Mouse (Mus musculus) lung, embryonic 15.5 days (tissue): ENCODE results near the gene Pld4. TPM values are rescaled to one million over a fixed set of nuclear protein-coding genes. Genes with fewer than 3 reads are reported as not detected.

Experiments
- ATAC-seq: fragments of 200-750 bp; cut with Nextera tagmentation; 2 replicates; pipeline ENCODE4 v1.8.0; 2017; ENCODE audit warnings: moderate number of reproducible peaks, borderline replicate concordance; ENCODE audit not compliant: low FRiP score, low TSS enrichment; ENCODE audit errors: extremely low read depth
- H3K27ac ChIP-seq: fragments of 300-500 bp; sonication (generic); 2 replicates; pipeline ENCODE4 v1.5.1; 2015; ENCODE audit warnings: moderate library complexity, mild to moderate bottlenecking, inconsistent platforms
- H3K27me3 ChIP-seq: fragments of 300-500 bp; sonication (generic); 2 replicates; pipeline ENCODE4 v1.6.1; 2015; ENCODE audit warnings: inconsistent platforms
- H3K36me3 ChIP-seq: fragments of 300-500 bp; sonication (generic); 2 replicates; pipeline ENCODE4 v1.6.1; 2015; ENCODE audit warnings: inconsistent platforms
- H3K4me1 ChIP-seq: fragments of 300-500 bp; sonication (generic); 2 replicates; pipeline ENCODE4 v1.6.1; 2015; ENCODE audit warnings: inconsistent platforms
- H3K4me2 ChIP-seq: fragments of 300-500 bp; sonication (generic); 2 replicates; pipeline ENCODE4 v1.6.1; 2015; ENCODE audit warnings: inconsistent platforms, mild to moderate bottlenecking, moderate library complexity
- H3K4me3 ChIP-seq: fragments of 300-500 bp; sonication (generic); 2 replicates; pipeline ENCODE4 v1.5.1; 2015; ENCODE audit warnings: mild to moderate bottlenecking, inconsistent platforms
- H3K9ac ChIP-seq: fragments of 300-500 bp; sonication (generic); 2 replicates; pipeline ENCODE4 v1.6.1; 2015; ENCODE audit warnings: inconsistent platforms
- H3K9me3 ChIP-seq: fragments of 300-500 bp; sonication (generic); 2 replicates; pipeline ENCODE4 v1.6.1; 2016; ENCODE audit warnings: inconsistent platforms
- WGBS: fragments of 180-500 bp; shearing (Covaris S2); methylation state at CpG from one replicate; pipeline ENCODE4 v1.1.7; 2015; 5-methylcytosine and 5-hydroxymethylcytosine counted together
- polyA plus RNA-seq: library from polyadenylated mRNA; unstranded; fragments of >200 nt; fragmentation: Nextera tagmentation; extraction: Ambion mirVana; gene quantifications from 2 replicates; pipeline ENCODE4 v1.2.1, GENCODE M21; 2015

The Pld4 gene
- polyA plus RNA-seq, 1 experiment from 2014 or later: 17.9 TPM

DNA sequence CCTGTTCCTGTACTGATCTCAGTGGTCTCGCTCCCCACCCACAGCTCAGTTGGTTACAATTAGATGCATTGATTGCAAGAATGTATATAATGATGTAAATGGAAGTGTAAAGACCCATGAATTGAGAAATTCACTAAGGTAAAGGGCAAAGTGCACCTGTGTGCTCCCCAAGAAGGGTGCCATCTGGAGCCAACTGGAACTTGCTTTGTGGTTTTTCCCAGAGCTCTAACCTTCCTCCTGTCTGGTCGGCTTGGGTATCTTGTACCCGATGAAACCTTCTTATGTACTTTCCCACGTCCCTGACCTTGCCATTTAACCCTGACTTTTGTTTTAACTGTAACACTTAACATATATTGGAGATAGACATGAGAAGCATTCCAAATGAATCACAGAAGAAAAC, 4.6 kb upstream of the Pld4 start:
- Histone ChIP-seq H3K4me1 (no peaks in the 10 kb centered on the region), H3K4me3 (no peak overlapping the region), H3K9ac (no peak overlapping the region), H3K9me3 (no peaks in the 10 kb centered on the region), H3K27ac (no peak overlapping the region), H3K27me3 (no peaks in the 10 kb centered on the region; the same call in 1 of the 2 replicates), H3K4me2 (no peak overlapping the region), H3K36me3 (no peaks in the 10 kb centered on the region)
- 65% methylated on average over 4 of the region's 4 CpGs for WGBS
- ATAC-seq: no peak

GRCm38 (mm10) chr12:112757896-112758295, 2.6 kb upstream of the Pld4 start:
- no peak overlapping the region for H3K9ac ChIP-seq
- no peak overlapping the region for H3K4me2 ChIP-seq
- no peaks in the 10 kb centered on the region for H3K36me3 ChIP-seq
- H3K27ac ChIP-seq: no peak overlapping the region
- ATAC-seq: no peak
- 76% methylated on average over 5 of the region's 5 CpGs for WGBS
- H3K4me1 ChIP-seq: no peaks in the 10 kb centered on the region
- H3K9me3 ChIP-seq: no peaks in the 10 kb centered on the region
- H3K4me3 ChIP-seq: no peak overlapping the region
- H3K27me3 ChIP-seq: no peaks in the 10 kb centered on the region

DNA sequence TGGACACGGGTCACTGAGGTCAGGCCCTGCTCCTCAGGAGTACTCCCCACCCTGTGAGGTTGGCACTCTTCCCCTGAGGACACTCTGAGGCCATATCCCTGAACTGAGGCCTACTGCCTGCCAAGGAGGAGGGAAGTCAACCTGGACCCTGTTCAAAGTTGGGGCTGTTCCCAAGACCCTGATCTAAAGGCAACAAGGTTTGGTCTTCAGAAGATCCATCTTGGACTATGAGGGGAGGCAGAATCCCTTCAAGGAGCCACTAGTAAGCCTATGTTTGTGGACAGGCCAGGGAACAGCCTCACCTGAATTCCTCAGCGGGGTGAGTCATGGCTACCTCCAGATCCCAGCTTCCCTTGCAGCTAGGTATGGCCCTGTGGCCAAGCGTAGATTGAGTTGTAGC, 984 bp upstream of the Pld4 start:
- 88% methylated on average over 3 of the region's 3 CpGs for WGBS
- no peak overlapping the region for H3K9ac ChIP-seq
- H3K4me1 ChIP-seq: no peaks in the 10 kb centered on the region
- H3K4me3 ChIP-seq: no peak overlapping the region
- H3K4me2 ChIP-seq: no peak overlapping the region
- no peaks in the 10 kb centered on the region for H3K9me3 ChIP-seq
- ATAC-seq: no peak
- H3K27ac ChIP-seq: no peak overlapping the region
- no peaks in the 10 kb centered on the region for H3K36me3 ChIP-seq
- H3K27me3 ChIP-seq: no peaks in the 10 kb centered on the region

DNA sequence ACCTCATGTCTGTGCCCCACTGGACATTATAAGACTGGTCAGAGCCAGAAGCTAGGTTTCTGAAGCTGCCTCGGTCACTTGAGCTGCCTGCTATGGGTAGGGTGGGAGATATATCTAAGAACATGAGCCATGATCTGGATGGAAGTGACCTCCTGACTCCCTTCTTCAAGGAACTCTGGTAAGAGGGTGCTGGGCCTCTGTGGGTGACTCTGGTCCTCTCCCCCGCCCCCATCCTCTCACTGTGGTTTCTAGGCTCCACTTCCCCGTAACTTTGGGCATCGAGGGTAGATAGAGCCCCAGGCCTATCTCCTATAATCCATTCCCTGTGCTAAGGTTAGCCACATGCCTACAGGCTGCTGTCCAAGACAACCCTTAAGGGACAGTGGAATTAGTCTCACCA, 956 bp downstream of the Pld4 start:
- H3K27me3 ChIP-seq: no peaks in the 10 kb centered on the region
- no peak overlapping the region for H3K27ac ChIP-seq
- no peak overlapping the region for H3K9ac ChIP-seq
- ATAC-seq: no peak
- H3K36me3 ChIP-seq: no peaks in the 10 kb centered on the region
- H3K4me3 ChIP-seq: no peak overlapping the region
- no peak overlapping the region for H3K4me2 ChIP-seq
- no peaks in the 10 kb centered on the region for H3K9me3 ChIP-seq
- WGBS: 90% methylated on average over 4 of the region's 4 CpGs
- H3K4me1 ChIP-seq: no peaks in the 10 kb centered on the region

DNA sequence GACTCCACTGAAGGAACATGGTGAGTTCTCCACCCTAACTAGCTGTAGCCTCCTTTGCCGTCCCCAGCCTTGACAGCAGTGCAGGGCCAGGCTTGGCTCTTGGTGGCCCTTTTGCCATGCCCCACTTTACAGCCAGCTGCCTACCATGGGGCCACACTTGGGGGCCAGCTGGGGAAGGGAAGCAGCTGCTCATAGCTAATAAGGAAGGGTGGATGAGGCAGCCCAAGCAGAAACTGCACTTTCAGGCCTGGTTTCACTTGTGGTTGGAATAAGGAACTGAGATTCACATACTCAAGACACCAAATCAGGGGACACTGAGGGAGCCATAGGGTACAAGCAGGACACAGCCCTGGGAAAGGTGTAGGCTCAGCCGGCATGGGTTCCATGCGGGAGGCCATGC, 1.6 kb downstream of the Pld4 start:
- Histone ChIP-seq H3K4me3 (no peak overlapping the region), H3K27me3 (no peaks in the 10 kb centered on the region), H3K9ac (no peak overlapping the region), H3K4me1 (no peaks in the 10 kb centered on the region), H3K27ac (no peak overlapping the region), H3K36me3 (no peaks in the 10 kb centered on the region), H3K9me3 (no peaks in the 10 kb centered on the region), H3K4me2 (no peak overlapping the region)
- WGBS: 86% methylated on average over 3 of the region's 3 CpGs
- ATAC-seq: no peak

DNA sequence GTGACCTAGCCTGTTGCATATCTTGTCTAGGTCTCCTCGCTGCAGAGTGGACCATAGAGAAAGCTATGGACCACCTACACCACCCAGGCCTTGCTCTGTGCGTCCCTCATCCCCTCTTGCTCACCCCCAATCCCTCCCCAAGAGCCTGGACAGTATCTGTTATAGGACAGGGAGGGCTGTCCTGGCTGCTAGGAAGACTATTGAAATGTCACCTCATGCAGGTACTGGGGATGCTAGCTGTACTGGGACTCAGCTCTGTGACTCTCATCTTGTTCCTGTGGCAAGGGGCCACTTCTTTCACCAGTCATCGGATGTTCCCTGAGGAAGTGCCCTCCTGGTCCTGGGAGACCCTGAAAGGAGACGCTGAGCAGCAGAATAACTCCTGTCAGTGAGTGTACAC, 2.7 kb downstream of the Pld4 start:
- Histone ChIP-seq H3K9me3 (no peaks in the 10 kb centered on the region), H3K4me1 (no peaks in the 10 kb centered on the region), H3K9ac (no peak overlapping the region), H3K4me3 (no peak overlapping the region), H3K27me3 (no peaks in the 10 kb centered on the region), H3K4me2 (no peak overlapping the region), H3K27ac (no peak overlapping the region), H3K36me3 (no peaks in the 10 kb centered on the region)
- no peak for ATAC-seq
- 68% methylated on average over 4 of the region's 4 CpGs for WGBS

GRCm38 (mm10) chr12:112764141-112764540, 3.7 kb downstream of the Pld4 start:
- ATAC-seq: no peak
- H3K36me3 ChIP-seq: no peaks in the 10 kb centered on the region
- no peak overlapping the region for H3K4me3 ChIP-seq
- H3K9me3 ChIP-seq: no peaks in the 10 kb centered on the region
- H3K4me1 ChIP-seq: no peaks in the 10 kb centered on the region
- no peak overlapping the region for H3K9ac ChIP-seq
- H3K27me3 ChIP-seq: no peaks in the 10 kb centered on the region
- H3K4me2 ChIP-seq: no peak overlapping the region
- 80% methylated on average over 5 of the region's 5 CpGs for WGBS
- H3K27ac ChIP-seq: no peak overlapping the region

DNA sequence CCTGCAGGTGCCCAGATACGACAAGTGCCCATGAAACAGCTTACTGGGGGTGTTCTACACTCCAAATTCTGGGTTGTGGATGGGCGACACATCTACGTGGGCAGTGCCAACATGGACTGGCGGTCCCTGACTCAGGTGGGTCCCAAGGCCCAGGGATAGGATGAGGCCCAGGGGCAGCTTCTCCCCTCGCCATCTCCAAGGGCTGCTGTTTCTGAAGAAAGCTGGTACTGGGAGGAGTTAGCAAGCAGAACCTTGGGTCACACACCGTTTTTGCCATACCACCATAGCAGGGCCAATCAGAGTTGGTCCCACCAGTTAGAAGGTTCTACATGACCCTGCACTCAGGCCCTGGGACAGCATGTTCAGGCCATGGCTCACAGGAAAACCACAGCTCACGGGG, 4.5 kb downstream of the Pld4 start:
- ATAC-seq: no peak
- WGBS: 85% methylated on average over 7 of the region's 7 CpGs
- H3K9me3 ChIP-seq: no peaks in the 10 kb centered on the region
- H3K4me2 ChIP-seq: no peak overlapping the region
- H3K4me3 ChIP-seq: no peak overlapping the region
- H3K27me3 ChIP-seq: no peaks in the 10 kb centered on the region
- no peaks in the 10 kb centered on the region for H3K4me1 ChIP-seq
- no peaks in the 10 kb centered on the region for H3K36me3 ChIP-seq
- H3K27ac ChIP-seq: no peak overlapping the region
- H3K9ac ChIP-seq: no peak overlapping the region

GRCm38 (mm10) chr12:112766586-112766985, 6.1 kb downstream of the Pld4 start:
- H3K9me3 ChIP-seq: no peaks in the 10 kb centered on the region
- H3K4me3 ChIP-seq: no peak overlapping the region
- no peak overlapping the region for H3K9ac ChIP-seq
- ATAC-seq: no peak
- H3K4me1 ChIP-seq: no peaks in the 10 kb centered on the region
- no peak overlapping the region for H3K4me2 ChIP-seq
- H3K36me3 ChIP-seq: no peaks in the 10 kb centered on the region
- 87% methylated on average over 7 of the region's 7 CpGs for WGBS
- H3K27me3 ChIP-seq: no peaks in the 10 kb centered on the region
- no peak overlapping the region for H3K27ac ChIP-seq

DNA sequence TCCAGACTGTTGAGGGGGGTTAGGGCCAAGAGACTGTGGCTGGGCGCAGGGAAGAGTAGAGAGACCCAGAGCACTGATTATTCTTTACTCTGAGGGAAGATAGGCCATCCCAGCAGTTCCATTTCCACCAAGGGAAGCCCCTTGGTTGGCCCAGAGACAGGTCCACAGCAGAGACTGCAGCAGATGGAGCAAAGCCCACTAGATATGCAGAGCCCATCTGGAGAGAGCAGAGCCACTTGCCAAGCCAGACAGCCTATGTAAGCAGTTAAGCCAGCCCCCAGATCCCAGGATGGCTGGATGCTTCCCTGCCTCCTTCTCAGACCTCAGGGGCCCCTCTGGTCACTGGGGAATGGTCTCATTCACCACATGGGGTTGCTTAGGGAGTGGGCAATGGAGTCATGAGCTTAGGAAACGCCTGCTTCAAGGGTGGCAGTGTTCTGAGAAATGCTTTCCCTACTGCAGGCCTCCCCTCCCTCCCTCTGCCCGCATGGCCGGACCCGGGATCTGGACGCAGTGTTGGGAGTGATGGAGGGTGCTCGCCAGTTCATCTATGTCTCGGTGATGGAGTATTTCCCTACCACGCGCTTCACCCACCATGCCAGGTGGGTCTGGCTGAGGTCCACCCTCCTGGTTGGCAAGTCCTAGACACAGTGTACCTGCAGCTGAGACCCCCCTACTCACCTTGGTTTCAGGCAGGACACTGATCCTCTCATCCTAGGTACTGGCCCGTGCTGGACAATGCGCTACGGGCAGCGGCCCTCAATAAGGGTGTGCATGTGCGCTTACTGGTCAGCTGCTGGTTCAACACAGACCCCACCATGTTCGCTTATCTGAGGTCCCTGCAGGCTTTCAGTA, 6.8 kb downstream of the Pld4 start:
- no peak overlapping the region for H3K9ac ChIP-seq
- no peaks in the 10 kb centered on the region for H3K36me3 ChIP-seq
- WGBS: 88% methylated on average over 16 of the region's 16 CpGs
- no peak for ATAC-seq
- H3K9me3 ChIP-seq: no peaks in the 10 kb centered on the region
- no peak overlapping the region for H3K27ac ChIP-seq
- H3K4me1 ChIP-seq: no peaks in the 10 kb centered on the region
- H3K27me3 ChIP-seq: no peaks in the 10 kb centered on the region
- no peak overlapping the region for H3K4me3 ChIP-seq
- H3K4me2 ChIP-seq: no peak overlapping the region

- H3K27ac ChIP-seq: no peak overlapping the region
- H3K4me3 ChIP-seq: no peak overlapping the region
- H3K4me1 ChIP-seq: no peaks in the 10 kb centered on the region
- 73% methylated on average over 8 of the region's 8 CpGs for WGBS
- no peak overlapping the region for H3K9ac ChIP-seq
- no peaks in the 10 kb centered on the region for H3K9me3 ChIP-seq
- no peak overlapping the region for H3K4me2 ChIP-seq
- H3K27me3 ChIP-seq: no peaks in the 10 kb centered on the region
- ATAC-seq: no peak
- H3K36me3 ChIP-seq: no peaks in the 10 kb centered on the region
These were observed 7.7 kb downstream of the Pld4 start for GRCm38 (mm10) chr12:112768166-112768565.

DNA sequence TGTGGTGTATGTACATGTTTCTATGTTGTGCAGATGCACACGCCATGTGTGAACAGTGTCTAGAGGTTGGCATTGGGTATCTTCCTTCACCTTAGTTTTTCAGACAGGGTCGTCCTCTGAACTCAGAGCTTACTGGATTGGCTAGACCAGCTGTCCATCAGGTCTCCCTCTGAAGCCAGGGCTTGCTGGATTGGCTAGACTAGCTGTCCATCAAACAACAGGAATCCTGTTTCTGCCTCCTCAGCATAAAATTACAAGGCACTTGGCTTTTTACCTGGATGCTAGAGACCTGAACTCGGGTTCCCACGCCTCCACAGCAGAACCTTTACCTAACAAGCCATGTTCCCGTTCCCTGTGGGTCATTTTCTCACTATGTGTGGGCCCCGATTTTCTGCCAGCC, 8.6 kb downstream of the Pld4 start:
- no peak for ATAC-seq
- Histone ChIP-seq H3K4me1 (no peaks in the 10 kb centered on the region), H3K36me3 (no peaks in the 10 kb centered on the region), H3K4me3 (no peak overlapping the region), H3K9me3 (no peaks in the 10 kb centered on the region), H3K27me3 (no peaks in the 10 kb centered on the region), H3K4me2 (no peak overlapping the region), H3K9ac (no peak overlapping the region), H3K27ac (no peak overlapping the region)
- 79% methylated on average over 6 of the region's 6 CpGs for WGBS

DNA sequence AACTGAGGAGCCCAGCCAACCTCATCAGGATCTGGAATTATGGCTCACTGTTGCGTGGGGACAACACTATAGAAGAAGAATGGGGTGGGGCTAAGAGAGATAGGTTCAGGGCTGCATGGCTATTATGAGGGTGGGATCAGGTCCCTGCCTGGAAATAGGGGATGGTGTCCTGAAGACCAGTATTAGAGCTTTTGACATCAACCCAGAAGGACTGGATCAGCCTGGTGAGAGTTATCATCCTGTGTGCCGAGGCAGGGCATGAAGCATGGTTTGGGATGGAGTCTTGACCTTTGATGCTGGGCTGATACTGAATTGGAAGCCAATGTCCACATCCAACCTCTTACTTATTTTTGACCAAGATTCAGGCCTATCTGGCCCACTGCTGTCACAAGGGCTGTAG, 9.3 kb downstream of the Pld4 start:
- no peak for ATAC-seq
- H3K4me3 ChIP-seq: no peak overlapping the region
- H3K9ac ChIP-seq: no peak overlapping the region
- no peaks in the 10 kb centered on the region for H3K36me3 ChIP-seq
- WGBS: 68% methylated on average over 2 of the region's 2 CpGs
- no peaks in the 10 kb centered on the region for H3K4me1 ChIP-seq
- H3K9me3 ChIP-seq: no peaks in the 10 kb centered on the region
- no peak overlapping the region for H3K27ac ChIP-seq
- no peak overlapping the region for H3K4me2 ChIP-seq
- no peaks in the 10 kb centered on the region for H3K27me3 ChIP-seq
